Mouse (Mus musculus) forelimb bud, embryonic 11.5 days (tissue): ENCODE measurements at regions not wholly inside any gene's neighbourhood (a gene's known extent, or its start where the extent isn't known, plus 50 kb on each side); places are given as distances from the start of the nearest gene placed in this dataset.

Source experiments
- DNase-seq: peaks from one replicate; pipeline ENCODE4 v3.0.0-alpha.2; 2012; ENCODE audit warnings: low read depth, low spot score

- DNase-seq, result no peak
Observed at GRCm38 (mm10) chr15:46480147-46480546, 6346.0 kb downstream of the 9330182O14Rik start.

DNA sequence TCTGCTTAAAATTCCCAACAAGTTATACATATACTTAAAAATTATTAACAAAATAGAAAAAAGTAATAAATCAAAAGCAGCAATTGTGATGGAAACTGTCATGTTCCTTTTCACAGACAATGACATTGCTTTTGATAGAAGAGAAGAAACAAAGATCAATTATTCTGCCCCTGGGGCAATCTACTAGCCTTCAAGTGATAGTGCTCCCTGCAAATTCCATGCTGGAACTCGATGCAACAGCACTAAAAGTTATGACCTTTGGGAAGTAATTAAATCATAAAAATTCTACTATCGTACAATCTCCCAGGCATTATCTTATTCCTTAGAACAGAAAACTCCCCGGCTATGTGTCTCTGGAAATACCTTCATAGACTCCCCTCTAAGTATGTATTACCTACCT is 6354.8 kb downstream of the 9330182O14Rik start:
- DNase-seq, result no peak

GRCm38 (mm10) chr15:46518928-46519327 is 6384.8 kb downstream of the 9330182O14Rik start:
- DNase-seq, result peak; percentile 35
